Mouse (Mus musculus) forebrain, embryonic 14.5 days (tissue): Measurements from ENCODE around the gene Serpinb6c. TPM values are rescaled to one million over a fixed set of nuclear protein-coding genes. Genes with fewer than 3 reads are reported as not detected.

ENCODE experiments used
- ATAC-seq: fragments of 200-750 bp; cut with Nextera tagmentation; 2 replicates; pipeline ENCODE4 v1.8.0; 2017; ENCODE audit warnings: mild to moderate bottlenecking, moderate library complexity
- DNase-seq: peaks from one replicate; pipeline ENCODE4 v3.0.0-alpha.2; 2015; ENCODE audit warnings: low spot score
- H3K27ac ChIP-seq: fragments of 300-500 bp; sonication (generic); 2 replicates; pipeline ENCODE4 v1.5.1; 2014; ENCODE audit warnings: low read depth, mild to moderate bottlenecking, control low read depth, low read length, moderate library complexity
- H3K27me3 ChIP-seq: fragments of 300-500 bp; sonication (generic); replicated peaks from 2 replicates; pipeline ENCODE4 v1.6.1; 2014; ENCODE audit warnings: low read length, control low read depth, mixed read lengths; ENCODE audit not compliant: control insufficient read depth, insufficient read depth
- H3K36me3 ChIP-seq: fragments of 300-500 bp; sonication (generic); 2 replicates; pipeline ENCODE4 v1.6.1; 2014; ENCODE audit warnings: low read length, control low read depth; ENCODE audit not compliant: control insufficient read depth, insufficient read depth
- H3K4me1 ChIP-seq: fragments of 300-500 bp; sonication (generic); 2 replicates; pipeline ENCODE4 v1.6.1; 2014; ENCODE audit warnings: antibody characterized with exemption, low read length, control low read depth; ENCODE audit not compliant: control insufficient read depth, insufficient read depth
- H3K4me2 ChIP-seq: fragments of 300-500 bp; sonication (generic); 2 replicates; pipeline ENCODE4 v1.6.1; 2014; ENCODE audit warnings: mild to moderate bottlenecking, control low read depth, low read length
- H3K4me3 ChIP-seq: fragments of 300-500 bp; sonication (generic); 2 replicates; pipeline ENCODE4 v1.5.1; 2014; ENCODE audit warnings: low read depth, low read length, control low read depth
- H3K9ac ChIP-seq: fragments of 300-500 bp; sonication (generic); 2 replicates; pipeline ENCODE4 v1.6.1; 2014; ENCODE audit warnings: mild to moderate bottlenecking, low read length, control low read depth, moderate library complexity
- H3K9me3 ChIP-seq: fragments of 300-500 bp; sonication (generic); replicated peaks from 2 replicates; pipeline ENCODE4 v1.6.1; 2016; ENCODE audit warnings: low read length, control low read depth, mixed read lengths; ENCODE audit not compliant: control insufficient read depth
- WGBS: fragments of 180-500 bp; shearing (Covaris S2); extraction: QIAGEN DNeasy Blood & Tissue Kit; methylation state at CpG from one replicate; pipeline ENCODE4 v1.1.7; 2014; 5-methylcytosine and 5-hydroxymethylcytosine counted together
- polyA plus RNA-seq: library from polyadenylated mRNA; unstranded; fragments of >200 nt; fragmentation: Nextera tagmentation; extraction: Ambion mirVana; gene quantifications from 2 replicates; pipeline ENCODE4 v1.2.1, GENCODE M21; 2014

The Serpinb6c gene
- polyA plus RNA-seq, 1 experiment from 2014 or later = 0.34 TPM

GRCm38 (mm10) chr13:33935465-33936181, 30.1 kb upstream of the Serpinb6c start:
- Histone ChIP-seq H3K9ac (peak overlapping the region; percentile 79), H3K27me3 (no peaks in the 10 kb centered on the region), H3K4me3 (peak overlapping the region; percentile 50), H3K4me2 (peak overlapping the region; percentile 87), H3K27ac (no peak overlapping the region), H3K4me1 (0 out of 2 replicates have a peak, but pooled peaks cover 2% of the 10 kb centered on the region), H3K36me3 (no peaks in the 10 kb centered on the region), H3K9me3 (no peaks in the 10 kb centered on the region)
- ATAC-seq (peak; percentile 87), DNase-seq (peak; percentile 56)
- under 1% methylated on average over 44 of the region's 44 CpGs for WGBS

GRCm38 (mm10) chr13:33934743-33935142, 29.2 kb upstream of the Serpinb6c start:
- no peaks in the 10 kb centered on the region for H3K36me3 ChIP-seq
- H3K4me3 ChIP-seq = no peak overlapping the region
- H3K27ac ChIP-seq = no peak overlapping the region
- H3K27me3 ChIP-seq = no peaks in the 10 kb centered on the region
- ATAC-seq (no peak), DNase-seq (no peak)
- WGBS = 82% methylated on average over 6 of the region's 6 CpGs
- no peak overlapping the region for H3K9ac ChIP-seq
- no peaks in the 10 kb centered on the region for H3K9me3 ChIP-seq
- peak overlapping the region; percentile 87; the same call in 1 of the 2 replicates for H3K4me2 ChIP-seq
- H3K4me1 ChIP-seq = 0 out of 2 replicates have a peak, but pooled peaks cover 2% of the 10 kb centered on the region

- no peak for ATAC-seq
- Histone ChIP-seq H3K4me2 (no peak overlapping the region), H3K9me3 (no peaks in the 10 kb centered on the region)
These were observed 25.4 kb upstream of the Serpinb6c start for GRCm38 (mm10) chr13:33930912-33931311.

GRCm38 (mm10) chr13:33930281-33930680, 24.8 kb upstream of the Serpinb6c start:
- Histone ChIP-seq H3K4me1 (0 out of 2 replicates have a peak, but pooled peaks cover under 1% of the 10 kb centered on the region), H3K9ac (no peak overlapping the region), H3K4me3 (no peak overlapping the region), H3K36me3 (no peaks in the 10 kb centered on the region), H3K9me3 (no peaks in the 10 kb centered on the region), H3K4me2 (no peak overlapping the region), H3K27ac (no peak overlapping the region), H3K27me3 (no peaks in the 10 kb centered on the region)
- 82% methylated on average over 2 of the region's 2 CpGs for WGBS
- DNase-seq (no peak), ATAC-seq (no peak)

More at GRCm38 (mm10) chr13:33930912-33931311, 25.4 kb upstream of the Serpinb6c start:
- no peak overlapping the region for H3K9ac ChIP-seq
- no peak for DNase-seq
- 0 out of 2 replicates have a peak, but pooled peaks cover 2% of the 10 kb centered on the region for H3K4me1 ChIP-seq
- 88% methylated on average over 3 of the region's 3 CpGs for WGBS
- no peaks in the 10 kb centered on the region for H3K36me3 ChIP-seq
- H3K4me3 ChIP-seq = no peak overlapping the region
- no peak overlapping the region for H3K27ac ChIP-seq
- H3K27me3 ChIP-seq = no peaks in the 10 kb centered on the region

GRCm38 (mm10) chr13:33921699-33922098, 16.2 kb upstream of the Serpinb6c start:
- Histone ChIP-seq H3K4me1 (no peaks in the 10 kb centered on the region), H3K4me2 (no peak overlapping the region), H3K4me3 (no peak overlapping the region), H3K27me3 (no peaks in the 10 kb centered on the region), H3K9ac (no peak overlapping the region), H3K9me3 (no peaks in the 10 kb centered on the region), H3K27ac (no peak overlapping the region), H3K36me3 (peaks cover 12% of the 10 kb centered on the region)
- DNase-seq (no peak), ATAC-seq (no peak)
- WGBS = 81% methylated on average over 5 of the region's 5 CpGs

- whole genome bisulfite sequencing = 86% methylated on average over 6 of the region's 6 CpGs
- H3K36me3 ChIP-seq = peaks cover 12% of the 10 kb centered on the region
- ATAC-seq (no peak), DNase-seq (no peak)
- H3K4me3 ChIP-seq = no peak overlapping the region
- H3K27me3 ChIP-seq = no peaks in the 10 kb centered on the region
- no peaks in the 10 kb centered on the region for H3K9me3 ChIP-seq
- H3K9ac ChIP-seq = no peak overlapping the region
- H3K4me2 ChIP-seq = no peak overlapping the region
- H3K27ac ChIP-seq = no peak overlapping the region
- H3K4me1 ChIP-seq = no peaks in the 10 kb centered on the region
These were observed 15.5 kb upstream of the Serpinb6c start for GRCm38 (mm10) chr13:33921041-33921440.

GRCm38 (mm10) chr13:33906821-33907220, 1.3 kb upstream of the Serpinb6c start:
- 78% methylated on average over 3 of the region's 3 CpGs for WGBS
- H3K9ac ChIP-seq = no peak overlapping the region
- H3K4me2 ChIP-seq = no peak overlapping the region
- no peak overlapping the region for H3K27ac ChIP-seq
- DNase-seq = no peak
- H3K4me1 ChIP-seq = no peaks in the 10 kb centered on the region
- no peaks in the 10 kb centered on the region for H3K36me3 ChIP-seq
- no peak for ATAC-seq
- no peaks in the 10 kb centered on the region for H3K27me3 ChIP-seq
- H3K9me3 ChIP-seq = no peaks in the 10 kb centered on the region
- no peak overlapping the region for H3K4me3 ChIP-seq

- Histone ChIP-seq H3K27me3 (no peaks in the 10 kb centered on the region), H3K27ac (no peak overlapping the region), H3K4me2 (no peak overlapping the region), H3K36me3 (no peaks in the 10 kb centered on the region), H3K4me3 (no peak overlapping the region), H3K4me1 (no peaks in the 10 kb centered on the region), H3K9ac (no peak overlapping the region), H3K9me3 (no peaks in the 10 kb centered on the region)
- DNase-seq (no peak), ATAC-seq (no peak)
- 90% methylated on average over 2 of the region's 2 CpGs for WGBS
These were observed 2.2 kb downstream of the Serpinb6c start for GRCm38 (mm10) chr13:33903290-33903689.

- Histone ChIP-seq H3K27ac (no peak overlapping the region), H3K9ac (no peak overlapping the region), H3K27me3 (no peaks in the 10 kb centered on the region), H3K4me2 (no peak overlapping the region), H3K4me1 (no peaks in the 10 kb centered on the region), H3K36me3 (no peaks in the 10 kb centered on the region), H3K9me3 (no peaks in the 10 kb centered on the region), H3K4me3 (no peak overlapping the region)
- ATAC-seq = no peak
- DNase-seq = peak; percentile 33
- WGBS = 35% methylated on average over 2 of the region's 2 CpGs
These were observed 11.3 kb downstream of the Serpinb6c start for GRCm38 (mm10) chr13:33894207-33894606.
